Mouse (Mus musculus): ENCODE measurements at regions not wholly inside any gene's neighbourhood (a gene's known extent, or its start where the extent isn't known, plus 50 kb on each side); places are given as distances from the start of the nearest gene placed in this dataset.

- ATAC-seq (no peak), DNase-seq (ENCODE audit: low spot score) (no peak)
- no peaks in the 10 kb centered on the region for H3K9me3 ChIP-seq (replicated peaks; ENCODE audit: control insufficient read depth, low read length)
- H3K4me3 ChIP-seq (ENCODE audit: low read depth, low read length) = no peak overlapping the region
- no peaks in the 10 kb centered on the region for H3K4me1 ChIP-seq (ENCODE audit: control insufficient read depth, insufficient read depth, low read length)
- 91% methylated on average over 3 of the region's 3 CpGs for WGBS
- no peak overlapping the region for H3K27ac ChIP-seq (ENCODE audit: low read depth, low read length)
- H3K4me2 ChIP-seq (ENCODE audit: low read length) = no peak overlapping the region
- H3K27me3 ChIP-seq (replicated peaks; ENCODE audit: control insufficient read depth, insufficient read depth, low read length) = no peaks in the 10 kb centered on the region
- no peak overlapping the region for H3K9ac ChIP-seq (ENCODE audit: low read length)
- H3K36me3 ChIP-seq (ENCODE audit: control insufficient read depth, insufficient read depth, low read length) = no peaks in the 10 kb centered on the region
These were observed 126.6 kb upstream of the Gm3448 start for GRCm38 (mm10) chr17:15167927-15168326.

GRCm38 (mm10) chr17:15157693-15158333, 116.5 kb upstream of the Gm3448 start:
- Histone ChIP-seq H3K27me3 (replicated peaks; ENCODE audit: control insufficient read depth, insufficient read depth, low read length) (no peaks in the 10 kb centered on the region), H3K27ac (ENCODE audit: low read depth, low read length) (no peak overlapping the region), H3K4me1 (ENCODE audit: control insufficient read depth, insufficient read depth, low read length) (no peaks in the 10 kb centered on the region), H3K4me2 (ENCODE audit: low read length) (no peak overlapping the region), H3K9me3 (replicated peaks; ENCODE audit: control insufficient read depth, low read length) (no peaks in the 10 kb centered on the region), H3K36me3 (ENCODE audit: control insufficient read depth, insufficient read depth, low read length) (no peaks in the 10 kb centered on the region), H3K4me3 (ENCODE audit: low read depth, low read length) (no peak overlapping the region), H3K9ac (ENCODE audit: low read length) (no peak overlapping the region)
- DNase-seq (ENCODE audit: low spot score) = no peak
- 91% methylated on average over 5 of the region's 5 CpGs for WGBS
- ATAC-seq = no peak

GRCm38 (mm10) chr17:15152996-15153735, 111.8 kb upstream of the Gm3448 start:
- no peaks in the 10 kb centered on the region for H3K36me3 ChIP-seq (ENCODE audit: control insufficient read depth, insufficient read depth, low read length)

GRCm38 (mm10) chr17:15152477-15152876, 111.1 kb upstream of the Gm3448 start:
- no peak overlapping the region for H3K4me2 ChIP-seq (ENCODE audit: low read length)
- no peak overlapping the region for H3K27ac ChIP-seq (ENCODE audit: low read depth, low read length)
- ATAC-seq (no peak), DNase-seq (ENCODE audit: low spot score) (no peak)
- H3K4me3 ChIP-seq (ENCODE audit: low read depth, low read length) = no peak overlapping the region
- 87% methylated on average over 7 of the region's 7 CpGs for WGBS
- no peak overlapping the region for H3K9ac ChIP-seq (ENCODE audit: low read length)
- H3K27me3 ChIP-seq (replicated peaks; ENCODE audit: control insufficient read depth, insufficient read depth, low read length) = no peaks in the 10 kb centered on the region
- no peaks in the 10 kb centered on the region for H3K9me3 ChIP-seq (replicated peaks; ENCODE audit: control insufficient read depth, low read length)
- H3K36me3 ChIP-seq (ENCODE audit: control insufficient read depth, insufficient read depth, low read length) = no peaks in the 10 kb centered on the region
- no peaks in the 10 kb centered on the region for H3K4me1 ChIP-seq (ENCODE audit: control insufficient read depth, insufficient read depth, low read length)

More at GRCm38 (mm10) chr17:15152996-15153735, 111.8 kb upstream of the Gm3448 start:
- Histone ChIP-seq H3K27me3 (replicated peaks; ENCODE audit: control insufficient read depth, insufficient read depth, low read length) (no peaks in the 10 kb centered on the region), H3K27ac (ENCODE audit: low read depth, low read length) (no peak overlapping the region), H3K4me3 (ENCODE audit: low read depth, low read length) (no peak overlapping the region), H3K4me2 (ENCODE audit: low read length) (no peak overlapping the region), H3K4me1 (ENCODE audit: control insufficient read depth, insufficient read depth, low read length) (no peaks in the 10 kb centered on the region), H3K9me3 (replicated peaks; ENCODE audit: control insufficient read depth, low read length) (no peaks in the 10 kb centered on the region), H3K9ac (ENCODE audit: low read length) (no peak overlapping the region)
- ATAC-seq = no peak
- 88% methylated on average over 7 of the region's 7 CpGs for WGBS
- DNase-seq (ENCODE audit: low spot score) = no peak

GRCm38 (mm10) chr17:15151695-15152094, 110.4 kb upstream of the Gm3448 start:
- H3K9me3 ChIP-seq (replicated peaks; ENCODE audit: control insufficient read depth, low read length) = no peaks in the 10 kb centered on the region
- ATAC-seq (no peak), DNase-seq (ENCODE audit: low spot score) (no peak)
- H3K27me3 ChIP-seq (replicated peaks; ENCODE audit: control insufficient read depth, insufficient read depth, low read length) = no peaks in the 10 kb centered on the region
- 85% methylated on average over 3 of the region's 3 CpGs for WGBS
- no peak overlapping the region for H3K4me3 ChIP-seq (ENCODE audit: low read depth, low read length)
- H3K4me2 ChIP-seq (ENCODE audit: low read length) = no peak overlapping the region
- no peak overlapping the region for H3K27ac ChIP-seq (ENCODE audit: low read depth, low read length)
- no peaks in the 10 kb centered on the region for H3K4me1 ChIP-seq (ENCODE audit: control insufficient read depth, insufficient read depth, low read length)
- H3K36me3 ChIP-seq (ENCODE audit: control insufficient read depth, insufficient read depth, low read length) = no peaks in the 10 kb centered on the region
- no peak overlapping the region for H3K9ac ChIP-seq (ENCODE audit: low read length)

- no peaks in the 10 kb centered on the region for H3K9me3 ChIP-seq (replicated peaks; ENCODE audit: control insufficient read depth, low read length)
- no peaks in the 10 kb centered on the region for H3K36me3 ChIP-seq (ENCODE audit: control insufficient read depth, insufficient read depth, low read length)
- H3K9ac ChIP-seq (ENCODE audit: low read length) = no peak overlapping the region
- H3K4me3 ChIP-seq (ENCODE audit: low read depth, low read length) = no peak overlapping the region
- H3K4me2 ChIP-seq (ENCODE audit: low read length) = no peak overlapping the region
- no peaks in the 10 kb centered on the region for H3K27me3 ChIP-seq (replicated peaks; ENCODE audit: control insufficient read depth, insufficient read depth, low read length)
- ATAC-seq (no peak), DNase-seq (ENCODE audit: low spot score) (no peak)
- H3K4me1 ChIP-seq (ENCODE audit: control insufficient read depth, insufficient read depth, low read length) = no peaks in the 10 kb centered on the region
- H3K27ac ChIP-seq (ENCODE audit: low read depth, low read length) = no peak overlapping the region
- 88% methylated on average over 7 of the region's 7 CpGs for WGBS
These were observed 105.3 kb upstream of the Gm3448 start for GRCm38 (mm10) chr17:15146607-15147006.

- Histone ChIP-seq H3K27me3 (replicated peaks; ENCODE audit: control insufficient read depth, insufficient read depth, low read length) (no peaks in the 10 kb centered on the region), H3K4me2 (ENCODE audit: low read length) (no peak overlapping the region), H3K9me3 (replicated peaks; ENCODE audit: control insufficient read depth, low read length) (no peaks in the 10 kb centered on the region), H3K9ac (ENCODE audit: low read length) (no peak overlapping the region), H3K27ac (ENCODE audit: low read depth, low read length) (no peak overlapping the region), H3K36me3 (ENCODE audit: control insufficient read depth, insufficient read depth, low read length) (no peaks in the 10 kb centered on the region), H3K4me1 (ENCODE audit: control insufficient read depth, insufficient read depth, low read length) (no peaks in the 10 kb centered on the region), H3K4me3 (ENCODE audit: low read depth, low read length) (no peak overlapping the region)
- no peak for DNase-seq (ENCODE audit: low spot score)
- ATAC-seq = no peak
- 85% methylated on average over 14 of the region's 14 CpGs for WGBS
These were observed 104.0 kb upstream of the Gm3448 start for GRCm38 (mm10) chr17:15145191-15145968.

GRCm38 (mm10) chr17:15140391-15140790, 99.1 kb upstream of the Gm3448 start:
- Histone ChIP-seq H3K27me3 (replicated peaks; ENCODE audit: control insufficient read depth, insufficient read depth, low read length) (no peaks in the 10 kb centered on the region), H3K9ac (ENCODE audit: low read length) (no peak overlapping the region), H3K4me3 (ENCODE audit: low read depth, low read length) (no peak overlapping the region), H3K9me3 (replicated peaks; ENCODE audit: control insufficient read depth, low read length) (no peaks in the 10 kb centered on the region), H3K36me3 (ENCODE audit: control insufficient read depth, insufficient read depth, low read length) (no peaks in the 10 kb centered on the region), H3K4me1 (ENCODE audit: control insufficient read depth, insufficient read depth, low read length) (no peaks in the 10 kb centered on the region), H3K27ac (ENCODE audit: low read depth, low read length) (no peak overlapping the region), H3K4me2 (ENCODE audit: low read length) (no peak overlapping the region)
- ATAC-seq (no peak), DNase-seq (ENCODE audit: low spot score) (no peak)
- 93% methylated on average over 4 of the region's 4 CpGs for WGBS
